Mouse (Mus musculus) kidney, postnatal 0 days (tissue): ENCODE data around the gene Tiam1. TPM values are rescaled to one million over a fixed set of nuclear protein-coding genes. Genes with fewer than 3 reads are reported as not detected.

Source experiments
- ATAC-seq: fragments of 200-750 bp; cut with Nextera tagmentation; replicated peaks from 2 replicates; pipeline ENCODE4 v1.8.0; 2017; ENCODE audit warnings: low read depth, moderate number of reproducible peaks, moderate TSS enrichment, moderate library complexity; ENCODE audit not compliant: low FRiP score
- DNase-seq: peaks from one replicate; pipeline ENCODE4 v3.0.0-alpha.2; 2016; ENCODE audit warnings: low spot score
- H3K27ac ChIP-seq: fragments of 300-500 bp; sonication (generic); 2 replicates; pipeline ENCODE4 v1.5.1; 2014; ENCODE audit warnings: mild to moderate bottlenecking
- H3K27me3 ChIP-seq: fragments of 300-500 bp; sonication (generic); 2 replicates; pipeline ENCODE4 v1.6.1; 2014; ENCODE audit warnings: low read length, mixed read lengths; ENCODE audit not compliant: insufficient read depth
- H3K36me3 ChIP-seq: fragments of 300-500 bp; sonication (generic); 2 replicates; pipeline ENCODE4 v1.6.1; 2014; ENCODE audit warnings: low read length, mixed read lengths; ENCODE audit not compliant: insufficient read depth
- H3K4me1 ChIP-seq: fragments of 300-500 bp; sonication (generic); replicated peaks from 2 replicates; pipeline ENCODE4 v1.6.1; 2014; ENCODE audit warnings: antibody characterized with exemption, low read length, mixed read lengths; ENCODE audit not compliant: insufficient read depth
- H3K4me2 ChIP-seq: fragments of 300-500 bp; sonication (generic); 2 replicates; pipeline ENCODE4 v1.6.1; 2014; ENCODE audit warnings: mild to moderate bottlenecking, low read length, moderate library complexity, mixed read lengths
- H3K4me3 ChIP-seq: fragments of 300-500 bp; sonication (generic); replicated peaks from 2 replicates; pipeline ENCODE4 v1.5.1; 2014; ENCODE audit warnings: low read depth, low read length
- H3K9ac ChIP-seq: fragments of 300-500 bp; sonication (generic); 2 replicates; pipeline ENCODE4 v1.6.1; 2014; ENCODE audit warnings: low read depth, low read length
- H3K9me3 ChIP-seq: fragments of 300-500 bp; sonication (generic); replicated peaks from 2 replicates; pipeline ENCODE4 v1.6.1; 2016; ENCODE audit warnings: low read length, inconsistent platforms, mixed read lengths
- CTCF ChIP-seq: IDR thresholded peaks from 2 replicates; pipeline ENCODE4 v1.5.1; 2016; ENCODE audit warnings: antibody characterized with exemption, low read depth, mild to moderate bottlenecking, moderate library complexity
- WGBS: fragments of 180-500 bp; shearing (Covaris S2); extraction: QIAGEN DNeasy Blood & Tissue Kit; methylation state at CpG from one replicate; pipeline ENCODE4 v1.1.7; 2014; 5-methylcytosine and 5-hydroxymethylcytosine counted together
- polyA plus RNA-seq: library from polyadenylated mRNA; unstranded; fragments of >200 nt; fragmentation: Nextera tagmentation; extraction: Ambion mirVana; gene quantifications from 2 replicates; pipeline ENCODE4 v1.2.1, GENCODE M21; 2015

The Tiam1 gene
- polyA plus RNA-seq, 1 experiment from 2014 or later = 11.5 TPM

DNA sequence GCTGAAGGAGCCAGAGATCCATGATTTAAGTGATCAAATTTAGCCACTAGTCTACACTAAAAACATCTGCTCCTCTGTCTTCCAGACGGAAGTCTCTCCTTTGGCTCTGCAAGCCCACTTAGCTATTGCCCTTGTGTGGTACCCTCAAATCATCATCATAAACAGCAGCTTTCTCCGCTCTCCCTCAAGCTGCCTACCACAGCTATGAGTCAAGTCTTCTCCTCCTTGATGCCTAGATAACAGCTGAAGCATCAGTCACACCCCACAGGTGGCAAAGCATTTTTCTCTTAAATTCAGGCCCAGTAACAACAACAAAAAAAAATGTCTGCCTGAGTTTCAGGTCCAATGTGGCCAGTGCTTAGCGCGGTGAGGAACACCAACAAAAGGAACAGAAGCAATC is 150.1 kb downstream of the Tiam1 start:
- DNase-seq = no peak
- 92% methylated on average over 4 of the region's 4 CpGs for WGBS
- no peak overlapping the region for H3K27ac ChIP-seq
- no peak overlapping the region for H3K4me3 ChIP-seq
- H3K4me1 ChIP-seq = no peaks in the 10 kb centered on the region
- no peak for TF ChIP-seq CTCF
- no peaks in the 10 kb centered on the region for H3K36me3 ChIP-seq
- no peak overlapping the region for H3K9ac ChIP-seq
- no peaks in the 10 kb centered on the region for H3K27me3 ChIP-seq
- no peak overlapping the region for H3K4me2 ChIP-seq
- ATAC-seq = no peak
- no peaks in the 10 kb centered on the region for H3K9me3 ChIP-seq

DNA sequence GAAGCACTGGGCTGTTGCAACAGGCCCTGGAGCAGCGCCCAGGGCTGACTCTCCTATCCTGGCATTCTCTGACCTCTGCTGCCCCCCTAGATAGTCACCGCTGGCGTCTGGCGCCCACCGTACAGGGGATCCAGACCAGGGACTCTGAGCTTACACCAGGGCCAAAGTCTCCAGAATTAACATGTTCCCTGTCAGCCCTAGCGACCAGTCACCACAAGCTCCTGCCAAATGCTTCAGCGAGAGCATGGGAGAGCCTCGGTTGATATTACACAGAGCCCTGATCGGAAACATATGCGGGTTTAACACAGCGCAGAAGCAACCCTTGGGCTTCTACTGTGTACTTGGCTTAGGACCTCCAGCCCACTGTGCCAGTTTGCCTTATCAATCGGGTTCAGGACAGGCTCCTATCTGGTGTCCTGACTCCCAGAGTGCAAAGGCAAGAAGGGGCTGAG is 151.8 kb downstream of the Tiam1 start:
- H3K27me3 ChIP-seq = no peaks in the 10 kb centered on the region
- no peak for ATAC-seq
- H3K4me2 ChIP-seq = no peak overlapping the region
- H3K36me3 ChIP-seq = no peaks in the 10 kb centered on the region
- H3K9ac ChIP-seq = no peak overlapping the region
- H3K9me3 ChIP-seq = no peaks in the 10 kb centered on the region
- 64% methylated on average over 12 of the region's 12 CpGs for WGBS
- peak overlapping the region; percentile 13; the same call in 1 of the 2 replicates for H3K27ac ChIP-seq
- H3K4me1 ChIP-seq = no peaks in the 10 kb centered on the region
- H3K4me3 ChIP-seq = no peak overlapping the region
- no peak for TF ChIP-seq CTCF
- DNase-seq = no peak

DNA sequence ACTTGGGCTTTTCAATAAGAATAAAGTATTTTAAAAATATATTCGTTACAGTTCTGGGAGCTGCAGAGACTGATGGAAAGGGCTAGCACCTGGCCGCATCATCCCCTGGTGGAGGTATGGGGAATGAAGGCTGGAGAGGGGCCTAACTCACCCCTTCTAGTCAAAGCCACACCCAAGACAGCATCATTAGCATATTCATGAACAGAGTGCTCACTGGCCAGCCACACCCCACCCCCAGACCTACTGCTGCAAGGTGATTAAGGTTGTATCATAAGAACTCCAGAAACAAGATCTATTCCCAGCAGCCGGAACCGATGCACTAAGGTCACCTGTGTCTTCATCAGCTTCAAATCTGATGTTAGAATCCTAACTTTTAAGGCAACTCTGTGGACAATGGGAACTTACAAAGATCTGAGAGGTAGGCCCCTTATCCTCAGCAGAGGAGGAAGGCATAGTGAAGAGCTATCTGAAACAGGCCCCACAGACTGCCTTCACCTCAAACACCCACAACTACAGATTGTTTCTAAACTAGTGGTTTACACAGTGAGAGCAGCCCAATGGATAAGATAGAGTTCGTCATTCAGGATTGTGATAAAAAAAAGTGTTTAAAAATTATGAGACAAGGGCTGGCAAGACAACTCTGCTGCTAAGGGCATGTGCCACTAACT is 153.1 kb downstream of the Tiam1 start:
- Histone ChIP-seq H3K9me3 (no peaks in the 10 kb centered on the region), H3K9ac (no peak overlapping the region), H3K27ac (no peak overlapping the region), H3K4me1 (no peaks in the 10 kb centered on the region; the same call in 1 of the 2 replicates), H3K27me3 (no peaks in the 10 kb centered on the region), H3K4me2 (no peak overlapping the region), H3K4me3 (no peak overlapping the region), H3K36me3 (no peaks in the 10 kb centered on the region)
- WGBS = 90% methylated on average over 5 of the region's 5 CpGs
- no peak for DNase-seq
- ATAC-seq = no peak
- no peak for TF ChIP-seq CTCF

DNA sequence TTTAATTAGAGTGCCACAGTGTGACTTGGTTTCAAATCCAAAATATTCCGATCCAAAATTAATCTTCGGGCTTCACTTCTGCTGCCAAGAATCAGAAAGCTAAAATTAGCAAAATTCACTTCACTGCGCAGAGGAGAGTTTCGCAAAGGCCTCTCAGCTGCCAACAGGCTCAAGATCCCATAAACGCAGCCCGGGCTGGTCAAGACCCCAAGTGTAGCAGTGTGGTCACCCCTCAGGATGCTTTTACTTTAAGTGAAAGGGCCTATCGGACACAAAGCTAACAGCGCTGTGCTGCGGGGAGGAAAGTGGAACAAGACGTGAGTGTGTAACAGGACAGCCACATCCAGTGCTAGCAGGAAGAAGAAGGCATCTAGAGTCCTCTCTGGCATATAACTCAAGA is 153.8 kb downstream of the Tiam1 start:
- WGBS = 83% methylated on average over 10 of the region's 10 CpGs
- H3K27ac ChIP-seq = no peak overlapping the region
- no peak for TF ChIP-seq CTCF
- no peaks in the 10 kb centered on the region for H3K27me3 ChIP-seq
- ATAC-seq = no peak
- no peak for DNase-seq
- no peak overlapping the region for H3K4me3 ChIP-seq
- H3K4me1 ChIP-seq = no peaks in the 10 kb centered on the region; the same call in 1 of the 2 replicates
- H3K9me3 ChIP-seq = no peaks in the 10 kb centered on the region
- H3K36me3 ChIP-seq = no peaks in the 10 kb centered on the region
- no peak overlapping the region for H3K4me2 ChIP-seq
- H3K9ac ChIP-seq = no peak overlapping the region

DNA sequence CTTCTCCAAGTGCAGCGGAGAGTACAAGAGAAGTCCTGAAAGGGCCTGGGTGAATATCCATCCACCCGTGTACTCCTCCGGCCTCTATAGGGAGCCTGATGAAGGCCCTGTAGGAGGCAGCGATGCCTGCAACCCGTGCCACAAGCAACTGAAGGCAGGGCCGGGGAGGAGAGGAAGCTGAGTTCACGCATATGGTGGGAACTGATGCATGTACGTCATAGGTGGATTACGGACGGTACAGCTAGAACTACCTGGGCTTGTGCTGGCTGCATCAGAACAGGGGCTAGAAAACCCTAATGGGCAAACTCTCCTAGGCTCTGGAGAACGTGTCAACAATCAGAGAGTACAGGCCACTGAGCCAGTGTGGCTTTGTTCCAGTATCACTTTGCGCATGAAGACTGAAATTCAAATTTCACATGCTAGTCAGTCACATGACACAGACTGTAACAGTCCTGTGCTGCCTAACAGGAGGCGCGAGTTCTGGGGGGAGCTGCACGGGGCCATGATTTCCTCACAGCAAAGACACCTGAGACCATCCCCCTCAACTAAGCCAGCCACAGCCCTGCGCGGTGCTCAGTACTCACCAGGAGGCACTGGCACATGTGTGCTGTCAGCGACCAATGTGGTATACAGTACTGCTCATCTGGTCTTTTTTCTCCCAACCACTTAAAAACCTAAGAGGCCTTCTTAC is 156.8 kb downstream of the Tiam1 start:
- Histone ChIP-seq H3K9ac (no peak overlapping the region), H3K4me1 (no peaks in the 10 kb centered on the region; the same call in 1 of the 2 replicates), H3K27me3 (no peaks in the 10 kb centered on the region), H3K36me3 (no peaks in the 10 kb centered on the region), H3K4me2 (no peak overlapping the region), H3K4me3 (no peak overlapping the region), H3K9me3 (no peaks in the 10 kb centered on the region), H3K27ac (no peak overlapping the region)
- ATAC-seq (peak; percentile 37; the same call in 1 of the 2 replicates), DNase-seq (no peak)
- 75% methylated on average over 18 of the region's 18 CpGs for WGBS
- TF ChIP-seq CTCF = no peak

DNA sequence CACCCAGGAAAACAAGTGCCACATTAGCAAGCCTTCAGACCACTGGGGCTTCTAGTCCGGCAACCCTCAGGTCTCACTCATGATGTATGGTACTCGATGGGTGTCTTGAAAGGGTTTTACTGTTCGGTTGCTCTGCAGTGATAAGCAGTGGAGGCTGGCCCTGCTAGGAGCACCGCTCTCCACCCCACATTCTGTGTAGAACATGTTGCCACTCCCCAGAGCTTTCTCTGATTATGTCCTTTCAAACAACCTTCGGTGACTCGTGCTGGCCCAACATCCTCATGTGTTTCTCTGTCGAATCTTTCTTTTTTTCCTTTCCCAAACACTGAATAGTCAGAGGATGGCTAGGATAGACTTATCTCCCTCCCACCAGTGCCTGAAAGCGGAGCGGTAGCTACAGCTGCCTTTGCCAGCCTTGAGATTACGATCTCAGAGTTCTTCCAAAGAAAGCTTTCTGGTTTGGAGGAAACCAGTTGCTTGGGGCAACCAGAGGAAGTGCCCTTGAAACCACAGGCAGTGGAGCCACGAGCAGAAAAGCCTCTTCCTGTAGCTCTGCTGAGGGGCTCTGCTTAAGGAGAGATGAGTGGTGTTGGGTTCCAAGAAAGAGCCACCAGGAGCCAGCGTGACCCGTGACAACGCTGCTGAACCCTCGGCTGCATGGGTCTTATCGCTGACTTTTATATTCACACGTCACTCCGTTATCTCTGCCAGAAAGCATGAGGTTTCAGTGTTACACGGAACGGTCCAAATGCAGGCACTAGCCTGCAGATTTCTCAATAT is 157.7 kb downstream of the Tiam1 start:
- H3K4me2 ChIP-seq = no peak overlapping the region
- no peaks in the 10 kb centered on the region for H3K9me3 ChIP-seq
- H3K9ac ChIP-seq = no peak overlapping the region
- TF ChIP-seq CTCF = no peak
- H3K4me1 ChIP-seq = no peaks in the 10 kb centered on the region; the same call in 1 of the 2 replicates
- peak; percentile 22 for DNase-seq
- no peak overlapping the region for H3K27ac ChIP-seq
- H3K36me3 ChIP-seq = no peaks in the 10 kb centered on the region
- no peak overlapping the region for H3K4me3 ChIP-seq
- no peaks in the 10 kb centered on the region for H3K27me3 ChIP-seq
- 53% methylated on average over 20 of the region's 20 CpGs for WGBS
- 0 out of 2 replicates have a peak, but pooled peaks have one; percentile 34 for ATAC-seq
